In the genomic region with DNA sequence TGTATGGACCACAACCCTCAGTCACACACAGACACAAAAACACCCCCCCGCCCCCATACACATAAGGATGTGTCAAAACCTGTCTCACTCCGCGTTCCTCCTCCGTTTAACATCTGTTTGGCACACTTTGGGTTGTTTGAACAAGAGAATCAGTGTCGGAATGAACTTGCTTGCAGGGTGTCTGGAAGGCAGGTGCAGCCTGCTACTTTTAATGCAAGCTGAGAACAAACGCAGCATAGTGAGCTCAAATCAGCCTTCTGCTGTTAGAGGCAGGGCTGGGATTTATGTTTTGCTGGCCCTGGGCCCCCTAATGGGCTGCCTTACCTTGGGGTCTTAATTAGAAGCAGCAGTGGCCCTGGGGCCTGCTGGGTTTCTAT, we compare ENCODE assay signal across 11 mouse cellular contexts. TPM values are rescaled to one million over a fixed set of nuclear protein-coding genes. Genes with fewer than 3 reads are reported as not detected.
DNase-seq lines count a peak whose midpoint lies in the region; ATAC-seq and TF ChIP-seq lines count a peak whose summit lies in the region.
"Had no signal": no experiment of that assay in that cellular context is flagged by ENCODE, and none has a peak within 500 bp of the region (broad histone marks: within the 10 kb centered on the region; RNA-seq: fewer than 3 reads in every experiment).

No protein-coding gene starts in this region.

- ATAC-seq in frontal cortex, adult (ENCODE audit: low TSS enrichment), result peak; percentile 59; the same call in 1 of the 2 replicates
- ATAC-seq in forebrain, embryonic 15.5 days (replicated peaks), result peak; percentile 64
- no peak for ATAC-seq in erythroblast, adult 5-6 weeks (replicated peaks; ENCODE audit: low FRiP score, poor library complexity, severe bottlenecking)
- ATAC-seq in monocyte, adult 5-6 weeks (replicated peaks; ENCODE audit: insufficient number of reproducible peaks, low FRiP score, low TSS enrichment, poor library complexity, severe bottlenecking), result no peak

- H3K4me1 ChIP-seq in ES-Bruce4 (ENCODE audit: control insufficient read depth, insufficient read depth, low read length), result peaks cover 12% of the 10 kb centered on the region
- peaks cover 14% of the 10 kb centered on the region for H3K4me1 ChIP-seq in forebrain, embryonic 15.5 days

- H3K4me2 ChIP-seq in forebrain, embryonic 15.5 days (replicated peaks), result peak overlapping the region; percentile 18; the same call in 1 of the 2 replicates

- H3K36me3 ChIP-seq in ES-Bruce4 (ENCODE audit: control insufficient read depth, insufficient read depth, low read length, poor library complexity, severe bottlenecking), result no peaks in the 10 kb centered on the region
- H3K36me3 ChIP-seq in forebrain, embryonic 15.5 days, result no peaks in the 10 kb centered on the region
- H3K36me3 ChIP-seq: lung, embryonic 15.5 days had no signal

- no peak for TF ChIP-seq EP300 in ES-Bruce4 (IDR thresholded peaks at IDR 0.05; ENCODE audit: insufficient read depth, low read depth, low read length)

- no peaks in the 10 kb centered on the region for H3K9me3 ChIP-seq in ES-Bruce4 (replicated peaks; ENCODE audit: control insufficient read depth, insufficient read depth, low read length, poor library complexity, severe bottlenecking)
- no peaks in the 10 kb centered on the region for H3K9me3 ChIP-seq in forebrain, embryonic 15.5 days
- H3K9me3 ChIP-seq: lung, embryonic 15.5 days had no signal

- TF ChIP-seq CTCF in ES-Bruce4 (IDR thresholded peaks at IDR 0.05; ENCODE audit: low read depth, low read length), result no peak

- no peak overlapping the region for H3K27ac ChIP-seq in ES-Bruce4 (ENCODE audit: insufficient read depth, low read length)
- no peak overlapping the region for H3K27ac ChIP-seq in forebrain, embryonic 15.5 days (replicated peaks)
- H3K27ac ChIP-seq: lung, embryonic 15.5 days had no signal

- WGBS in forebrain, embryonic 15.5 days, result 6% methylated on average over 6 of the region's 6 CpGs

- peak overlapping the region; percentile 6; the same call in 1 of the 2 replicates for H3K9ac ChIP-seq in ES-Bruce4 (ENCODE audit: low read depth, poor library complexity, severe bottlenecking)
- H3K9ac ChIP-seq in forebrain, embryonic 15.5 days (replicated peaks), result no peak overlapping the region
- H3K9ac ChIP-seq: lung, embryonic 15.5 days had no signal

- H3K27me3 ChIP-seq in ES-Bruce4 (ENCODE audit: control insufficient read depth, insufficient read depth, low read length, poor library complexity, severe bottlenecking), result no peaks in the 10 kb centered on the region
- no peaks in the 10 kb centered on the region for H3K27me3 ChIP-seq in forebrain, embryonic 15.5 days

- no peak for TF ChIP-seq POLR2A in ES-Bruce4 (IDR thresholded peaks at IDR 0.05; ENCODE audit: insufficient read depth, low read length)

- H3K4me3 ChIP-seq in ES-Bruce4 (ENCODE audit: low read depth, low read length), result no peak overlapping the region
- H3K4me3 ChIP-seq in forebrain, embryonic 15.5 days, result no peak overlapping the region
- H3K4me3 ChIP-seq: lung, embryonic 15.5 days had no signal

- no peak for DNase-seq in frontal cortex, postnatal 25 days (ENCODE audit: low spot score in 2 of 2)
- peak; percentile 74 for DNase-seq in mesoderm, embryonic 11.5 days (ENCODE audit: low read depth, low spot score)
- no peak for DNase-seq in urinary bladder, postnatal 14 days (ENCODE audit: low spot score)
- DNase-seq: right cerebral cortex, adult 18-20 months had no signal

RNA-seq across cellular contexts. Expression of a gene that starts 28.7 kb away (rescaled TPM):
- not detected in 2 replicates for polyA plus RNA-seq in ES-Bruce4 (2011; ENCODE audit: insufficient read depth, insufficient read length, low read depth, missing spikeins)
- polyA plus RNA-seq in forebrain, embryonic 15.5 days (2015; fragmentation: Nextera tagmentation; extraction: Ambion mirVana), result 0.34 and 0.56 TPM in 2 replicates
- total RNA-seq in erythroblast, adult 5-6 weeks (2015; ENCODE audit: low replicate concordance), result not detected in 2 replicates
- not detected in 2 replicates for total RNA-seq in erythroblast, adult 5-6 weeks (2017; ENCODE audit: low replicate concordance)
- total RNA-seq in monocyte, adult 5-6 weeks (2017), result 1.4 TPM in 1 of 3 replicates, not detected in the others
- total RNA-seq: granulocyte monocyte progenitor cell, adult 5-6 weeks had no signal

RNA-seq across cellular contexts. Expression of a gene that starts 46.7 kb away (rescaled TPM):
- 1.1 and 1.2 TPM in 2 replicates for polyA plus RNA-seq in ES-Bruce4 (2011; ENCODE audit: insufficient read depth, insufficient read length, low read depth, missing spikeins)
- polyA plus RNA-seq in forebrain, embryonic 15.5 days (2015; fragmentation: Nextera tagmentation; extraction: Ambion mirVana), result 3.1 and 3.7 TPM in 2 replicates
- total RNA-seq in erythroblast, adult 5-6 weeks (2015; ENCODE audit: low replicate concordance), result not detected in 2 replicates
- total RNA-seq in erythroblast, adult 5-6 weeks (2017; ENCODE audit: low replicate concordance), result not detected in 2 replicates
- not detected in 3 replicates for total RNA-seq in monocyte, adult 5-6 weeks (2017)
- total RNA-seq: granulocyte monocyte progenitor cell, adult 5-6 weeks had no signal

Comparison
In these comparisons a context has a peak if more than half of its experiments do, and no peak if none do; other contexts are left out.
1. ATAC-seq: peak in frontal cortex, adult (single experiment) and forebrain, embryonic 15.5 days (single experiment); none in erythroblast, adult 5-6 weeks (single experiment) and monocyte, adult 5-6 weeks (single experiment).